Mouse (Mus musculus) neural tube, embryonic 11.5 days (tissue): ENCODE measurements around the gene Pacsin2. TPM values are rescaled to one million over a fixed set of nuclear protein-coding genes. Genes with fewer than 3 reads are reported as not detected.

Source experiments
- ATAC-seq: fragments of 200-750 bp; cut with Nextera tagmentation; 2 replicates; pipeline ENCODE4 v1.8.0; 2017; ENCODE audit warnings: moderate number of reproducible peaks, mild to moderate bottlenecking, moderate TSS enrichment, moderate library complexity; ENCODE audit not compliant: insufficient read depth, low FRiP score, low TSS enrichment
- DNase-seq: peaks from one replicate; pipeline ENCODE4 v3.0.0-alpha.2; 2015; ENCODE audit warnings: low spot score
- H3K27ac ChIP-seq: fragments of 300-500 bp; sonication (generic); 2 replicates; pipeline ENCODE4 v1.5.1; 2014; ENCODE audit warnings: low read depth, mild to moderate bottlenecking, low read length
- H3K27me3 ChIP-seq: fragments of 300-500 bp; sonication (generic); 2 replicates; pipeline ENCODE4 v1.6.1; 2014; ENCODE audit warnings: mild to moderate bottlenecking, low read length, mixed read lengths; ENCODE audit not compliant: control insufficient read depth, insufficient read depth
- H3K36me3 ChIP-seq: fragments of 300-500 bp; sonication (generic); 2 replicates; pipeline ENCODE4 v1.6.1; 2014; ENCODE audit warnings: mild to moderate bottlenecking, low read length, moderate library complexity, mixed read lengths; ENCODE audit not compliant: control insufficient read depth, insufficient read depth
- H3K4me1 ChIP-seq: fragments of 300-500 bp; sonication (generic); 2 replicates; pipeline ENCODE4 v1.6.1; 2014; ENCODE audit warnings: low read length, mixed read lengths; ENCODE audit not compliant: control insufficient read depth, insufficient read depth
- H3K4me2 ChIP-seq: fragments of 300-500 bp; sonication (generic); 2 replicates; pipeline ENCODE4 v1.6.1; 2014; ENCODE audit warnings: low read depth, mild to moderate bottlenecking, moderate library complexity
- H3K4me3 ChIP-seq: fragments of 300-500 bp; sonication (generic); 2 replicates; pipeline ENCODE4 v1.5.1; 2014; ENCODE audit warnings: low read depth, low read length
- H3K9ac ChIP-seq: fragments of 300-500 bp; sonication (generic); 2 replicates; pipeline ENCODE4 v1.6.1; 2014; ENCODE audit warnings: mild to moderate bottlenecking, low read length
- H3K9me3 ChIP-seq: fragments of 300-500 bp; sonication (generic); 2 replicates; pipeline ENCODE4 v1.6.1; 2016; ENCODE audit warnings: low read length; ENCODE audit not compliant: control insufficient read depth
- WGBS: fragments of 180-500 bp; shearing (Covaris S2); extraction: QIAGEN DNeasy Blood & Tissue Kit; methylation state at CpG from one replicate; pipeline ENCODE4 v1.1.7; 2014; 5-methylcytosine and 5-hydroxymethylcytosine counted together
- polyA plus RNA-seq: library from polyadenylated mRNA; unstranded; fragments of >200 nt; fragmentation: Nextera tagmentation; extraction: Ambion mirVana; gene quantifications from 2 replicates; pipeline ENCODE4 v1.2.1, GENCODE M21; 2014

Pacsin2 gene
- polyA plus RNA-seq, 1 experiment from 2014 or later: 46.2 TPM

- WGBS: 92% methylated on average over 3 of the region's 3 CpGs
- H3K36me3 ChIP-seq: no peaks in the 10 kb centered on the region
- H3K4me2 ChIP-seq: no peak overlapping the region
- no peaks in the 10 kb centered on the region for H3K27me3 ChIP-seq
- DNase-seq: no peak
- no peaks in the 10 kb centered on the region for H3K9me3 ChIP-seq
- no peak overlapping the region for H3K9ac ChIP-seq
- no peak for ATAC-seq
- no peak overlapping the region for H3K27ac ChIP-seq
- no peak overlapping the region for H3K4me3 ChIP-seq
- peaks cover 4% of the 10 kb centered on the region; the same call in 1 of the 2 replicates for H3K4me1 ChIP-seq
These were observed 3.5 kb downstream of the Pacsin2 start for GRCm38 (mm10) chr15:83460891-83461290.

DNA sequence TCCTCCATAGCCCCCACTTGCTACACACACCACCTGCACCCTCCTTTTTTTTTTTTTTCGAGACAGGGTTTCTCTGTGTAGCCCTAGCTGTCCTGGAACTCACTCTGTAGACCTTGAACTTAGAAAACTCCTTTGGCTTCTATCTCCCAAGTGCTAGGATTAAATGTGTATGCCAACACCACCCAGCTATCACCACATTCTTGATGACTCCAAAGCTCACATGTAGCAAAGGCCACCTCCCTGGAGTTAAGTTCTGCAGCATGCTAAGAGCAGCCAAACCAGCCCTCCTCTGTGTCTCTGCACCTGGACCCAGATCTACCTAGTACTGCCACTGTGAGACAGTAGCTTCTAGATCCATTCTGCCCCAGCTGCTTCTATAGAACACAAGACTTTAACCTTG lies 6.9 kb downstream of the Pacsin2 start:
- ATAC-seq: no peak

GRCm38 (mm10) chr15:83455637-83456036 lies 8.8 kb downstream of the Pacsin2 start:
- Histone ChIP-seq H3K4me3 (no peak overlapping the region), H3K27ac (no peak overlapping the region), H3K9me3 (no peaks in the 10 kb centered on the region), H3K4me2 (no peak overlapping the region), H3K4me1 (no peaks in the 10 kb centered on the region), H3K27me3 (no peaks in the 10 kb centered on the region), H3K9ac (no peak overlapping the region), H3K36me3 (no peaks in the 10 kb centered on the region)
- ATAC-seq (no peak), DNase-seq (no peak)
- WGBS: 91% methylated on average over 5 of the region's 5 CpGs

More for the DNA sequence above, 6.9 kb downstream of the Pacsin2 start:
- H3K9ac ChIP-seq: no peak overlapping the region
- no peak overlapping the region for H3K4me3 ChIP-seq
- WGBS: 93% methylated on average over 1 of the region's 1 CpGs
- H3K4me1 ChIP-seq: no peaks in the 10 kb centered on the region
- H3K27me3 ChIP-seq: no peaks in the 10 kb centered on the region
- H3K36me3 ChIP-seq: no peaks in the 10 kb centered on the region
- no peak overlapping the region for H3K27ac ChIP-seq
- DNase-seq: no peak
- no peak overlapping the region for H3K4me2 ChIP-seq
- no peaks in the 10 kb centered on the region for H3K9me3 ChIP-seq

- H3K9ac ChIP-seq: no peak overlapping the region
- DNase-seq (no peak), ATAC-seq (no peak)
- no peaks in the 10 kb centered on the region for H3K36me3 ChIP-seq
- H3K9me3 ChIP-seq: no peaks in the 10 kb centered on the region
- no peak overlapping the region for H3K27ac ChIP-seq
- no peak overlapping the region for H3K4me2 ChIP-seq
- no peak overlapping the region for H3K4me3 ChIP-seq
- no peaks in the 10 kb centered on the region for H3K4me1 ChIP-seq
- no peaks in the 10 kb centered on the region for H3K27me3 ChIP-seq
- WGBS: 81% methylated on average over 3 of the region's 3 CpGs
These were observed 9.4 kb downstream of the Pacsin2 start for GRCm38 (mm10) chr15:83455034-83455433.

DNA sequence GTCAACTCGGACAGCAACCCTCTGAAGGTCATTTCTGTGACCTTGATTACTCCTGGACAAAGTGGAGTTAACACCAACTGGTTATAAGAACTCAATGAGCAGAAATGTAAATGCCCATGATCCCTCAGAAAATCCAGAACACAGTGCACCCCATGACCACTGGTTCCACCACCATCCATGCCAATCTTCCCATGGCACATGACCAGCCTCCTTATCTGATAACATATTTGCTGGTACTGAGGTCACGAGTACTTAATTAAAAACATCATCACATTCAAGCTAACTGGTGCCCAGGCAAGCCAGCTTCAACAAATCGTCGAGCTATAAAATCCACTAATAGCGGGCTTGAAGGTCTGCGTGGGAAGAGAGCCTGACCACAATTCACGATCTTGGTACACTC lies 10.0 kb downstream of the Pacsin2 start:
- Histone ChIP-seq H3K27ac (no peak overlapping the region), H3K4me1 (no peaks in the 10 kb centered on the region), H3K9me3 (no peaks in the 10 kb centered on the region), H3K4me3 (no peak overlapping the region), H3K36me3 (no peaks in the 10 kb centered on the region), H3K4me2 (no peak overlapping the region), H3K27me3 (no peaks in the 10 kb centered on the region), H3K9ac (no peak overlapping the region)
- 90% methylated on average over 7 of the region's 7 CpGs for WGBS
- ATAC-seq (no peak), DNase-seq (no peak)

- Histone ChIP-seq H3K4me3 (no peak overlapping the region), H3K27ac (no peak overlapping the region), H3K4me2 (no peak overlapping the region), H3K27me3 (no peaks in the 10 kb centered on the region), H3K36me3 (no peaks in the 10 kb centered on the region), H3K9me3 (no peaks in the 10 kb centered on the region), H3K4me1 (no peaks in the 10 kb centered on the region), H3K9ac (no peak overlapping the region)
- 88% methylated on average over 3 of the region's 3 CpGs for WGBS
- DNase-seq (no peak), ATAC-seq (no peak)
These were observed 10.5 kb downstream of the Pacsin2 start for GRCm38 (mm10) chr15:83453879-83454278.

DNA sequence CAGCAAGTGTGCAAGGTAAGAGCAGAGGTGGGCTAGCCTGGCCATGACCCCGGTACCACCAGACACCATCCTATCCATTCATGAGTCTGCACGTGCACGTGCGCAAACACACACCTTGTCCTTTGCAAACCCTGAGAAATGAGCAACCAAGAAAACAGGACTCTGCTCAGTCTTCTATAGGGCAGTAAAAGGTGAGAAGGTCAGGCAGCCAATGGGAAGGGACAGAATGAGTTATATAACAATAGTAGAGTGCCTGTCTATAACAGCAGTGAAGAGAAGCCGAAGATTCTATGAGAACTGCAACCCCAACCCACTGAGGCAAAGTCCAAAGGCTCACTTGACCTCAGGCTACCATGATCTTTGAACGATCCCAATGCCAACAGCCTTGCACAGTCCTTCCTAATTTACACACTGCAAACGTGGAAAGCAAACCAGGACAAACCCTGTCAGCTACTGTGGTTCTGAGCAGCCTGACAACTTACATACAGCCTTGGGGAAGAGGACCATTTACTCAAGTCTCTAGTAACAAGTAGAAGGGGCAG lies 12.1 kb downstream of the Pacsin2 start:
- no peaks in the 10 kb centered on the region for H3K27me3 ChIP-seq
- 86% methylated on average over 7 of the region's 7 CpGs for WGBS
- DNase-seq (no peak), ATAC-seq (no peak)
- no peak overlapping the region for H3K4me3 ChIP-seq
- H3K36me3 ChIP-seq: no peaks in the 10 kb centered on the region
- H3K4me2 ChIP-seq: no peak overlapping the region
- no peak overlapping the region for H3K27ac ChIP-seq
- no peaks in the 10 kb centered on the region for H3K9me3 ChIP-seq
- no peaks in the 10 kb centered on the region for H3K4me1 ChIP-seq
- H3K9ac ChIP-seq: no peak overlapping the region

GRCm38 (mm10) chr15:83451621-83452210 lies 12.7 kb downstream of the Pacsin2 start:
- Histone ChIP-seq H3K4me1 (no peaks in the 10 kb centered on the region), H3K27ac (no peak overlapping the region), H3K9me3 (no peaks in the 10 kb centered on the region), H3K36me3 (no peaks in the 10 kb centered on the region), H3K4me3 (no peak overlapping the region), H3K9ac (no peak overlapping the region), H3K4me2 (no peak overlapping the region), H3K27me3 (no peaks in the 10 kb centered on the region)
- no peak for ATAC-seq
- WGBS: 87% methylated on average over 7 of the region's 7 CpGs
- DNase-seq: no peak

- H3K27me3 ChIP-seq: no peaks in the 10 kb centered on the region
- ATAC-seq (no peak), DNase-seq (no peak)
- no peaks in the 10 kb centered on the region for H3K36me3 ChIP-seq
- H3K4me2 ChIP-seq: no peak overlapping the region
- no peak overlapping the region for H3K4me3 ChIP-seq
- H3K9me3 ChIP-seq: no peaks in the 10 kb centered on the region
- H3K9ac ChIP-seq: no peak overlapping the region
- no peak overlapping the region for H3K27ac ChIP-seq
- H3K4me1 ChIP-seq: no peaks in the 10 kb centered on the region
- WGBS: 90% methylated on average over 2 of the region's 2 CpGs
These were observed 14.4 kb downstream of the Pacsin2 start for GRCm38 (mm10) chr15:83450007-83450406.
